Mouse (Mus musculus) olfactory bulb, adult 2 months (tissue): ENCODE results near the gene Aco1.

Experiments
- CTCF ChIP-seq: fragments of 200-500 bp; IDR thresholded peaks from 2 replicates; pipeline ENCODE4 v1.5.1; 2012; ENCODE audit warnings: low read depth, mild to moderate bottlenecking, low read length, moderate library complexity; ENCODE audit not compliant: insufficient read depth
- POLR2A ChIP-seq: fragments of 200-500 bp; IDR thresholded peaks from 2 replicates; pipeline ENCODE4 v1.6.1; 2012; ENCODE audit warnings: mild to moderate bottlenecking, low read depth, low read length, moderate library complexity; ENCODE audit not compliant: insufficient read depth

- TF ChIP-seq CTCF (no peak), POLR2A (no peak)
Observed at GRCm38 (mm10) chr4:40204374-40204773, 61.5 kb downstream of the Aco1 start.
